Mouse (Mus musculus) kidney, postnatal 4 days (tissue): Measurements from ENCODE around the gene Ugt1a10.
A peak's percentile ranks its signal among the peaks of the same experiment; 100 is the strongest.
"Not testable (repeated sequence)": the region's sequence is repeated elsewhere in the genome, so short reads cannot be mapped to it uniquely, and the experiment has no call there.

Experiments
- DNase-seq, 2 experiments: peaks; one replicate each; pipeline ENCODE4 v3.0.0; 2021; ENCODE audit warnings: mixed read lengths in 2 of 2

Gene Ugt1a10

DNA sequence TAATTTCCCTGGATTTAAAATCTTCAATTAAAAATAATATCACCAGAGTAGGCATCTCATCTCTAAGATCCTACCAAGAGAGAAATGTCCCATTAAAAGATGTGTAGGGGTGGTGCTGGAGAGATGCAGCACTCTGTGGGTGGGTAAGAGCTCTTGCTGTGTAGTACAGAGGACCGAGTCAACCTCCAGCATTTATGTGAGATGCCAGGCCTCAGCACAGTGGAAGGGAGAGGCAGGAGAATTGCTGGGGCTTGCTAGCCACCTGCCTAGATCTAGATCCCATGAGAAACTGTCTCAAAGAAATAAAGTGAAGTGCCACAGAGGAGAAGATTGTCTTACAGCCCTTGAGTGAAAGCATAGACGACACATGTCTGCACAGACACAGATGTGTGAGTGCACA lies 161.4 kb downstream of the Ugt1a10 start:
- no peak for DNase-seq

GRCm38 (mm10) chr1:88217144-88217543 lies 162.0 kb downstream of the Ugt1a10 start:
- no peak for DNase-seq

DNA sequence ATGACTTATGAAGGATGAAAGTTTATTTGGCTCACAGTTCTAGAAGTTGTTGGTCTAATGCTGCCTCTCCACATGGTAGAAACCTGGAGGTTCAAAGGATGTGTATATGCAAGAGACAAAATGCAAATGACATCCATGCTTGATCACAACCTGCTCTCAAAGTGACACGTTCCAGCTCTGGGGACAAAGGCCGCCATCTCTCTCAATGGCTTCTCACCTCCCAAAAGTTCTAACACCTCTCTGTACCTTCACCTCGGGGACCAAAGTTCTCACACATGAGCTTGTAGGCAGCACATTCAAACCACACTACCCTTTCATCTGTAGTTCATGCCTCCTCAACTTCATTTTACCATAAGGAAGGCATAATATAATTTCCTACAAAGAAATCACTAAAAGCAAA lies 162.4 kb downstream of the Ugt1a10 start:
- no peak for DNase-seq

DNA sequence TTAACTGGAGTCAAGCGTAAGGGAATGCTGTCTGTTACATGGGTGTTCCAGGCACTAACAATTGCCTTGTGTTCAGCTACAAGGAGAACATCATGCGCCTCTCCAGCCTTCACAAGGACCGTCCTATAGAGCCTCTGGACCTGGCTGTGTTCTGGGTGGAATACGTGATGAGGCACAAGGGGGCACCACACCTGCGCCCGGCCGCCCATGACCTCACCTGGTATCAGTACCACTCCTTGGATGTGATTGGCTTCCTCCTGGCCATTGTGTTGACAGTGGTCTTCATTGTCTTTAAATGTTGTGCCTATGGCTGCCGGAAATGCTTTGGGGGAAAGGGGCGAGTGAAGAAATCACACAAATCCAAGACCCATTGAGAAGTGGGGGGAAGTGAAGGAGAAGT lies 162.9 kb downstream of the Ugt1a10 start:
- no peak for DNase-seq

- DNase-seq, result no peak
These were observed 163.4 kb downstream of the Ugt1a10 start for GRCm38 (mm10) chr1:88218591-88218990.

- no peak for DNase-seq
These were observed 163.9 kb downstream of the Ugt1a10 start for GRCm38 (mm10) chr1:88219054-88219453.

GRCm38 (mm10) chr1:88220336-88220735 lies 165.1 kb downstream of the Ugt1a10 start:
- peak in 1 of 2 experiments; percentile 3 for DNase-seq

GRCm38 (mm10) chr1:88222216-88222615 lies 167.0 kb downstream of the Ugt1a10 start:
- DNase-seq, result no peak

- not testable (repeated sequence) for DNase-seq
These were observed 167.9 kb downstream of the Ugt1a10 start for GRCm38 (mm10) chr1:88223011-88223515.

GRCm38 (mm10) chr1:88223591-88223990 lies 168.4 kb downstream of the Ugt1a10 start:
- peak in 1 of 2 experiments; percentile 4 for DNase-seq

GRCm38 (mm10) chr1:88224029-88224776 lies 169.0 kb downstream of the Ugt1a10 start:
- peak; percentile 16 to 25 for DNase-seq

DNA sequence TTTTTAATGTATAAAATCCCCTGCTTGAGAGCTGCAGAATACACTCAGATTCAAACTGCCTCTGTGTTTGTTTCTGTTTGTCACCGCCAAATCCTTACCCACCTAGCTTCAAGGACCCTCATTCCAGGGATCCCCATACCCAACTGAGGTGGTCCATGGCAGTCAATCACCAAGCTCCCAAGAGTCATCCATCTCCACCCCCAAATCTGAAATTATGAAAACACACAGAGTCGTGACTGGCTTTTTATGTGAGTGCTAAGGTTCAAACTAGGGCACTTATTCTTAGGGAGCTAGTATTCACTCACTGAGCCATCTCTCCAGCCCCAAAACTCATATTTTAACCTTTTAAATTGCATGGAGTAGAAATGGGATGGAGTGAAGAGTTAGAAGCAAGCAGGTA lies 170.1 kb downstream of the Ugt1a10 start:
- DNase-seq, result not testable (repeated sequence)

DNA sequence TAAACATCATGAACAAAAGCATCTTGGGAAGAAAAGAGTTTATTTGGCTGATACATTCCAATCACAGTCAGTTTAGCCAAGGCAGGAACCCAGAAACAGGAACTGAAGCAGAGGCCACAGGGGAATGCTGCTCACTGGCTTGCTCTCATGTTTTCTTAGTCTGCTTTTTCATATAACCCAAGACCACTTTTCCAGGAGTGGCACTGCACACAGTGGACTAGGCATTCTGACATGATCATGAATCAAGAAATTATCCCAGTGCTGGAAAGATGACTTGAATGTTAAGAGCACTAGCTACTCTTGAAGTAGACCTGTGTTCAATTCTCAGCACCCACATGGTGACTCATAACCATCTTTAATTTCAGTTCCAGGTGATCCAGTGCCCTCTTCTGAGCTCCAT lies 170.6 kb downstream of the Ugt1a10 start:
- DNase-seq, result peak in 1 of 2 experiments; percentile 3

DNA sequence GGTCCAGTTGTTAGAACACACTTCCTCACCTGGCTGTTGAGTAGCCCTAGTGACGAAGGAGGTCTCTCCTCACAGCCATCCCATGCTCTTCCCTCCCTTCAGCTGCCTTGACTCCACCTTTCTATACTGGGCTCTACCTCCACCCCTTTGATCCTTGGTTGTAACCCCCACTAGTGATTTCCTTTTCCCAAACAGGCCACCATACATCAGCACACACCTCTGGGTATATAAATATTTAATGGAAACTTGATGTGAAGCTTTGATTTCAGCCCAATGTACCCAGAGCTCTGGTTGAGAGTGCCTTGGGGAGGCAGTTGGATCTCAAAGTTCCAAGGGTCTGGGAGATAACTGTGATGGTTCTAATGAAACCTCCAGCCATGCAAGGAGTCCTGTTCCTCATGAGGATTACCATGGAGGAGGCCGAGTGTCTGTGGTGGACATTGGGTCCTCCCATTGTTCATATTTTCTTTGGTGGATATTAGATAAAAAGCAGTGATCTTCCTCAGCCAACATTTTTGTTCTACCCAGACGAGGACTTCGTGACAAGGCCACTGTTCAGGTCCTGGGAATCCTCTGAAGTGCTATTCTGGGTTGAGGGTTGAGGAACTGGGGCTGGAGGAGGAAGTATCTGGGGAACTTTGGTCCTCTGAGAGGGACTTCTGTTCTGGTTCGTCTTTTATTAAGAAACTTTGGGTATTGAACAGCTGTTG lies 171.6 kb downstream of the Ugt1a10 start, which contains the start of gene Mroh2a:
Gene Mroh2a (plus strand): TSS at position 317 of the 710 bp plus-strand sequence.
- DNase-seq, result peak; percentile 3 to 6

DNA sequence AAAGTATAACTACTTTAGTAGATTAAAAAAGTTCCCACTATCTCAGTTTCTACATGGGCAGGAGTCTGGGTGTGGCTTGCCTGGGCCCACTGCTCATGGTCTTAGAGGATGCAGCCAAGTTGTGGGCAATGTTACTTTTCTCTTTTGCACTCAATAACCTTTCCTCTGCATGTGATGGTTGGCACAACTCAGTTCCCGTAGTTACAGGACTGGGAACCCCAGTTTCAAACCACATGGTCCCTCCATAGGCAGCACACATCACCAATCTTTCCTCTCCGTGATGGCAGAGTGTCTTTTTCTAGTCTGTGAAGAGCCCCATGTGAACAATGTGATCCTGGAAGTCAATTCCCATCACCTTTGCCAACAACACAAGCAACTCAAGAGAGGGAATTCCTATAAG lies 172.3 kb downstream of the Ugt1a10 start:
- DNase-seq, result no peak

DNA sequence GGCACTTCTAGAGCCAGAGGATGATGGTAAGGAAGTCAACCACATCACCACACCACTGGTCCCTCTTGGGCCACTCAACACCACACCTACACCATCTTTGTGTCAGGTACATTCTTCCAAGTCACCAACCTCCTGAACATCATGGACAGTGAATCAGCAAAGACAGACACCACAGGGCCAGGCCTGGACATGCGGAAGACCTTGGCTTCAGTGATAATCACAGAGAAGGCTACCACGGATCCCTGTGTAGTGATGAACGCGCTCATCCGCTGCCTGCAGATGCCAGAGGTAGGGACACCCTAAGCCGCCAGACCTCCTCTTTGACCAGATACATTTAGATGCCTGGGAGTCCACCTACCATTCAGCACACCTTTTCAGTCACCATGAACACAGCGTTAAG lies 172.9 kb downstream of the Ugt1a10 start:
- peak; percentile 5 to 8 for DNase-seq

GRCm38 (mm10) chr1:88229566-88229965 lies 174.4 kb downstream of the Ugt1a10 start:
- no peak for DNase-seq

DNA sequence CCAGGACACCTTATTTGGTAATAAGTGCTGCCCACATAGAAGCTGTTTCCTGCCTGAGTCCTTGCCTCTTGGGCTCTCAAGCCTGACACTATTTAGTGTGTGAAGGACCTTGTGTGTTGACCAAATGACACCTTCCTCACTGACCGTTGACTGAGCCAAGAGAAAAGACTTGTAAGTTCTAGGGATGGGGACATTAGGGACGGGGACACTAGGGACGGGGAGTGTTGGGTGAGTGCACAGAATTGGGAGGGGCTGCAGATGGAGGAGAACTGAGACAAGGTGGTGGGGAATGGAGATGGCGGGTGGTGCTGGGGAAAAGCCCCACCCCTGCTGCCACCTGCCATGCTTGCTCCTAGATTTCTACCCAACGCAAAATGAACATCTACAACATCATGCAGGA lies 174.8 kb downstream of the Ugt1a10 start:
- peak in 1 of 2 experiments; percentile 3 for DNase-seq

DNA sequence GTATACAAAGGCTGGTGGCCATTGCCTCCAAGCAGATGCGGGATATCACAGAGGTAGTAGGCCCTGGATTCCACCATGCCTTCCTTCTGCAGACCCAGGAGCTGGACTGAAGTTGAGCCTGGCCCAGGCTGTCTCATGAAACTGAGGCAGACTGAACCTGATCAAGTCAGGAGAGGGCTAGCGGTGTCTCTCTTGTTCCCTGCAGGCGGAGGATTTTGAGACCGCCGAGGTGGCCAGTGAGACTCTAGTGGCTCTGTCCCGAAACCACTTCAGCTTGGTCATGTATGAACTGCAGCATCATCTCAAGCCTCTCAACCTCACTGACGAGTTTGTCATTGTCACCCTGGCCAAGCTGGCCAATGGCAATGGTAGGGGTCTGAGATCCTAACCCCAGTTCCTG lies 175.2 kb downstream of the Ugt1a10 start:
- peak in 1 of 2 experiments; percentile 4 for DNase-seq

GRCm38 (mm10) chr1:88230981-88231802 lies 176.0 kb downstream of the Ugt1a10 start:
- DNase-seq, result no peak

DNA sequence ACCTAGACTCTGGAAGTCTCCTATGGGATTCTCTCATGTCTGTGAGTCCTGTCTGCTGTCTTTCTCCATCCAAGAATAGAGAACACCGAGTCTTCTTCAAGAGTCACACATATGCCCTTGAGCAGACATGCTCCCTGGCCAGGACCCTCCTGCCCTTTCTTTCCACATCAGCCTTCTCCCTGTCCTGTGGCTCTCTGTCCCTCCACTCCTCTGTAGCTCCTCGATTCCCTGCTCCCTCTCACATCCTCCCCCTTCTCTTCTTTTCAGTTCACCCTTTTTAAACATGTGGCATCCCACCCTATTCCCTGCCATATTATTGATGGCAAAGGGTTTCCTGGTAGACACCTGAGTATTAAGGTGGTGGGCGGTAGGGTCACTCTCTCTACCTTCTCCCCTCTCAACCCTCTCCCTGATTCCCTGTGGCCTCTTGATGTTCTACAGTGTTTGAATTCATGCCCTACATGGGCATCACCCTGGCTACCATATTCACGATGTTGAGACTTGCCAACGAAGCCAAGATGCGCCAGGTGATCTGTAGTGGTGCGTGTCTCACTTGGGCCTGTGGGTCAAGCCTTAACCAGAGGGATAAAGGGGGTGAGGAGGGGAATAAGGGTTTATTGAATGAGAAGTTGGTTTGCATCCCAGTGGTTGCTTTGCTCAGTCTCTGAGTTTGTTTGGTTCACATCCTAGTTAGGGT lies 176.8 kb downstream of the Ugt1a10 start:
- peak in 1 of 2 experiments; percentile 4 for DNase-seq

DNA sequence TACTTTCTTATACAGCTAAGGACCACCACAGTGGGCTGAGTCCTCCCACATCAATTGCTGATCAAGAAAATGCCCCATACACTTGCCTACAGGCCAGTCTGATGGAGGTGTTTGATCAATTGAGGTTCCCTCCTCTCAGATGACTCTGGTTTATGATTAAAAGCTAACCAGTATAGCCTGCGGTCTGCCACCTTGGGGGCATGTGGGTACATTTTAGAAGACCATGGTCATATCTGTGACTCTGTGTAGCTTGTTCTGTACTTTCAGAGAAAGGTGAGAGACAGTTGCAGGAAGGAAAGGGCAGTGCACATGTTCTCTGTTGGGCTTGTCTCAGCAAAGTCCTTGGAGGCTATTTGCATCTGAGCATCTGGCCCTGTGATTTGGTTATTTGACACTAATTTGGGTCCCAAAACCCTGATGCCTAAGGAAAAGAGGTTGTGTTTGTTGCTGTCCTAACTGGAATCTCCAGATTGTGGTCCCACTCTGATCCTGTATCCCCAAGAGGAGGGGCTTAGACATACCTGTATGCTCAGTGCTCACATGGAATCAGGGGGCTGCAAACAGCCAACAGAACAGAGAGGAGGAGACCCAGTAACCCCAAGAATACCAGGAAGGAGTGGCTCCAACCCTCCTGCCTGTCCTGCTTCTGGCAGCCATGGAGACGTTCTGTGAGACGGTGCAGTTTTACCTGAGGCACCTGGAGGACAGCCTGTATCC lies 177.6 kb downstream of the Ugt1a10 start:
- DNase-seq, result no peak
